Mouse (Mus musculus): Measurements from ENCODE around the gene Fnbp1.

The Fnbp1 gene

GRCm38 (mm10) chr2:31150762-31151161, 9.0 kb upstream of the Fnbp1 start:
- DNase-seq (ENCODE audit: low spot score), result no peak

- no peak for DNase-seq (ENCODE audit: low spot score)
These were observed 5.2 kb upstream of the Fnbp1 start for GRCm38 (mm10) chr2:31147054-31147453.

GRCm38 (mm10) chr2:31144901-31145300, 3.1 kb upstream of the Fnbp1 start:
- DNase-seq (ENCODE audit: low spot score), result no peak

GRCm38 (mm10) chr2:31143768-31144695, 2.2 kb upstream of the Fnbp1 start:
- no peak for DNase-seq (ENCODE audit: low spot score)

GRCm38 (mm10) chr2:31143326-31143725, 1.5 kb upstream of the Fnbp1 start:
- no peak for DNase-seq (ENCODE audit: low spot score)

- no peak for DNase-seq (ENCODE audit: low spot score)
These were observed 697 bp upstream of the Fnbp1 start for GRCm38 (mm10) chr2:31142505-31142904.

- DNase-seq (ENCODE audit: low spot score), result no peak
These were observed 538 bp downstream of the Fnbp1 start for GRCm38 (mm10) chr2:31141074-31141866.

GRCm38 (mm10) chr2:31140772-31141073, 1.1 kb downstream of the Fnbp1 start:
- DNase-seq (ENCODE audit: low spot score), result no peak

GRCm38 (mm10) chr2:31139991-31140771, 1.6 kb downstream of the Fnbp1 start:
- DNase-seq (ENCODE audit: low spot score), result no peak

- no peak for DNase-seq (ENCODE audit: low spot score)
These were observed 2.6 kb downstream of the Fnbp1 start for GRCm38 (mm10) chr2:31139174-31139632.

GRCm38 (mm10) chr2:31137018-31137590, 4.7 kb downstream of the Fnbp1 start:
- DNase-seq (ENCODE audit: low spot score), result no peak

- no peak for DNase-seq (ENCODE audit: low spot score)
These were observed 5.5 kb downstream of the Fnbp1 start for GRCm38 (mm10) chr2:31136338-31136737.

GRCm38 (mm10) chr2:31135512-31135931, 6.3 kb downstream of the Fnbp1 start:
- DNase-seq (ENCODE audit: low spot score), result no peak

- no peak for DNase-seq (ENCODE audit: low spot score)
These were observed 7.8 kb downstream of the Fnbp1 start for GRCm38 (mm10) chr2:31133981-31134380.

- DNase-seq (ENCODE audit: low spot score), result no peak
These were observed 9.1 kb downstream of the Fnbp1 start for GRCm38 (mm10) chr2:31132682-31133081.

GRCm38 (mm10) chr2:31130815-31131299, 11.0 kb downstream of the Fnbp1 start:
- no peak for DNase-seq (ENCODE audit: low spot score)

- DNase-seq (ENCODE audit: low spot score), result no peak
These were observed 11.9 kb downstream of the Fnbp1 start for GRCm38 (mm10) chr2:31129742-31130518.

- DNase-seq (ENCODE audit: low spot score), result peak; percentile 28
These were observed 13.9 kb downstream of the Fnbp1 start for GRCm38 (mm10) chr2:31127899-31128298.

- no peak for DNase-seq (ENCODE audit: low spot score)
These were observed 14.6 kb downstream of the Fnbp1 start for GRCm38 (mm10) chr2:31127219-31127618.

- no peak for DNase-seq (ENCODE audit: low spot score)
These were observed 15.8 kb downstream of the Fnbp1 start for GRCm38 (mm10) chr2:31126048-31126447.

- DNase-seq (ENCODE audit: low spot score), result no peak
These were observed 16.7 kb downstream of the Fnbp1 start for GRCm38 (mm10) chr2:31125156-31125555.

All from ovary, postnatal 14 days (tissue).